ENCODE assay signal across 10 mouse cellular contexts in the genomic region with DNA sequence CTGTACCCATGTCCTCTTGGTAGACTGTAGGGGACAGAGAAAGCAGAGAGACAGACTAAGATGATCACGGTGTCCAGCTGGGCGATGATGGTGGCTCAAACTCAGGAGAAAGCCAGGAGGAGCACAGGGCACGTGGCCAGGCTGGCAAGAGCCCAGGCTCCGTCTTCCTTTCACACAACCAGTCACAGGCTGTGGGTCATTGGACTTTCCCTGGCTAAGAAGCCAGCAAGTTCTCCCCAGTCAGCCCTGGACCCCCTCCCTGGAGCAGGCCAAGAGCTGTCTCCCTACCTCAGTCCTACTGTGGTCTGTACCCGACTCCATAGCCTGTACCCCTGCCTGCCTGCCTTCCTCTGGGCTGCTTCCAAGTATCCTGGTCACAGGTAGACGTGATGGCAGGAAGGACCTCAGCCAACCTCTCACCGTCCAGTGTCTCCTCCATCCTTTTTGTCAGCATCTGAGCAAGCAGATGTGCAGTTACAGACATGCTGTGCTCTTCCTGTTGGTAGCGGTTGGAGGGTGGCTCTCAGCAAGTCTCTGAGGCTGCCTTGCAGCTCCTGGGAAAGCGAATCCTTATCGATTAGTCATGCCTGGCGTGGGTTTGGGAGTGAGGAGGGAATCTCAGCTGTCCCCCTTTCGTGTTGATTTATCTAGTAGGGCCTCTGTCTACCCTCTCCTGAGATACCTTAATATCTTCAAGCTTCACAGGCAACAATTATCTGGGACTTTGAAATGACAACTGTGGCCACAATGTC.
DNase-seq lines count a peak whose midpoint lies in the region; TF ChIP-seq lines count a peak whose summit lies in the region.
"Had no signal": no experiment of that assay in that cellular context is flagged by ENCODE, and none has a peak within 500 bp of the region (broad histone marks: within the 10 kb centered on the region; RNA-seq: fewer than 3 reads in every experiment).

No protein-coding gene starts in this region.

- TF ChIP-seq POLR2A in heart, adult 2 months (IDR thresholded peaks at IDR 0.05; ENCODE audit: insufficient read depth, low read depth, low read length) = no peak
- TF ChIP-seq POLR2A in spleen, adult 2 months (IDR thresholded peaks at IDR 0.05; ENCODE audit: low read depth, low read length) = no peak

- peaks cover 10% of the 10 kb centered on the region for H3K4me1 ChIP-seq in heart, adult 2 months (ENCODE audit: control insufficient read depth, insufficient read depth, low read length)
- H3K4me1 ChIP-seq in heart, embryonic 10.5 days = peaks cover 49% of the 10 kb centered on the region
- H3K4me1 ChIP-seq in spleen, adult 2 months (ENCODE audit: control insufficient read depth, insufficient read depth, insufficient read length) = peaks cover 40% of the 10 kb centered on the region; the same call in 1 of the 2 replicates
- H3K4me1 ChIP-seq: hindbrain, embryonic 15.5 days; neural tube, embryonic 13.5 days had no signal

- intact Hi-C loops in heart, adult 2 months (cut with DNase I) = no loop called here
- intact Hi-C loops in gastrocnemius, postnatal 36 days (cut with DNase I) = no loop called here

- no peak for TF ChIP-seq EP300 in heart, adult 2 months (IDR thresholded peaks at IDR 0.05; ENCODE audit: insufficient read depth, low read depth, low read length)

- 53% methylated on average over 12 of the region's 12 CpGs for WGBS in heart, adult 2 months
- WGBS in heart, embryonic 10.5 days = 64% methylated on average over 12 of the region's 12 CpGs
- WGBS in spleen, adult 2 months = 65% methylated on average over 12 of the region's 12 CpGs

- H3K9ac ChIP-seq in heart, adult 2 months (ENCODE audit: low read depth, low read length) = no peak overlapping the region
- H3K9ac ChIP-seq: hindbrain, embryonic 15.5 days; neural tube, embryonic 13.5 days had no signal

- no peaks in the 10 kb centered on the region for H3K36me3 ChIP-seq in heart, adult 2 months (ENCODE audit: control insufficient read depth, insufficient read depth, low read length)
- no peaks in the 10 kb centered on the region for H3K36me3 ChIP-seq in heart, embryonic 10.5 days
- no peaks in the 10 kb centered on the region for H3K36me3 ChIP-seq in spleen, adult 2 months (ENCODE audit: control insufficient read depth, insufficient read depth, low read length)
- H3K36me3 ChIP-seq: hindbrain, embryonic 15.5 days; neural tube, embryonic 13.5 days had no signal

- no peaks in the 10 kb centered on the region for H3K9me3 ChIP-seq in heart, embryonic 10.5 days
- H3K9me3 ChIP-seq: hindbrain, embryonic 15.5 days; neural tube, embryonic 13.5 days had no signal

- no peak overlapping the region for H3K27ac ChIP-seq in heart, adult 2 months
- no peak overlapping the region for H3K27ac ChIP-seq in heart, embryonic 10.5 days
- peak overlapping the region; percentile 31 for H3K27ac ChIP-seq in spleen, adult 2 months (ENCODE audit: insufficient read depth, low read length)
- H3K27ac ChIP-seq: hindbrain, embryonic 15.5 days; neural tube, embryonic 13.5 days had no signal

- peak; percentile 66 to 78 for DNase-seq in heart, adult 2 months
- DNase-seq in heart, embryonic 10.5 days (ENCODE audit: low spot score) = no peak
- DNase-seq in spleen, adult 2 months (ENCODE audit: low read depth in 1 of 2, low spot score in 2 of 2) = no peak
- no peak for DNase-seq in spleen, postnatal 4 days (ENCODE audit: low spot score in 2 of 2)
- DNase-seq in gastrocnemius, postnatal 36 days = peak; percentile 67 to 70
- peak; percentile 47 to 72 for DNase-seq in lung, postnatal 4 days
- DNase-seq in thymus, postnatal 36 days = no peak
- no peak for DNase-seq in thymus, adult 18-20 months

- H3K27me3 ChIP-seq in heart, adult 2 months (ENCODE audit: control insufficient read depth, insufficient read depth, low read length) = no peaks in the 10 kb centered on the region
- peaks cover 5% of the 10 kb centered on the region for H3K27me3 ChIP-seq in heart, embryonic 10.5 days (ENCODE audit: insufficient read depth, poor library complexity, severe bottlenecking)
- no peaks in the 10 kb centered on the region for H3K27me3 ChIP-seq in spleen, adult 2 months (ENCODE audit: control insufficient read depth, insufficient read depth, low read length)
- H3K27me3 ChIP-seq: hindbrain, embryonic 15.5 days; neural tube, embryonic 13.5 days had no signal

- TF ChIP-seq CTCF in heart, adult 2 months (IDR thresholded peaks at IDR 0.05) = no peak
- no peak for TF ChIP-seq CTCF in spleen, adult 2 months (IDR thresholded peaks at IDR 0.05; ENCODE audit: extremely low read depth, insufficient read depth, insufficient read length, insufficient replicate concordance)

- H3K79me2 ChIP-seq in heart, adult 2 months (replicated peaks; ENCODE audit: control insufficient read depth, insufficient read depth, low read length) = no peaks in the 10 kb centered on the region

- H3K4me3 ChIP-seq in heart, adult 2 months = no peak overlapping the region
- H3K4me3 ChIP-seq in heart, embryonic 10.5 days = no peak overlapping the region
- no peak overlapping the region for H3K4me3 ChIP-seq in spleen, adult 2 months (ENCODE audit: extremely low read depth, insufficient read depth, insufficient read length)
- H3K4me3 ChIP-seq: hindbrain, embryonic 15.5 days; neural tube, embryonic 13.5 days had no signal

Comparison
In these comparisons a context has a peak if more than half of its experiments do, and no peak if none do; other contexts are left out.
1. DNase-seq: peak in heart, adult 2 months (2 of 2), gastrocnemius, postnatal 36 days (2 of 2) and lung, postnatal 4 days (2 of 2); none in heart, embryonic 10.5 days (single experiment), spleen, adult 2 months (0 of 2), spleen, postnatal 4 days (0 of 2), thymus, postnatal 36 days (0 of 2) and thymus, adult 18-20 months (0 of 2).